Mouse (Mus musculus): ENCODE results near the gene Sowaha. TPM values are rescaled to one million over a fixed set of nuclear protein-coding genes. Genes with fewer than 3 reads are reported as not detected.

Sowaha gene
- total RNA-seq (2021), result 10 to 100 TPM; 59.1 to 81.6 TPM

GRCm38 (mm10) chr11:53479783-53480301 lies at the start of gene Sowaha, which contains the start of gene Gm9945:
TSS of gene Sowaha (minus strand) at chr11:53480274.
TSS of gene Gm9945 (plus strand) at chr11:53480166.
- peak; percentile 74 to 77 for DNase-seq (ENCODE audit: low spot score in 2 of 2)
- intact Hi-C loops (cut with DNase I), result loop anchor here (2.0 to 5.0 kb wide), 2 partner anchors 41 to 102 kb away; no protein-coding TSS in a partner anchor

- peak; percentile 51 to 54 for DNase-seq (ENCODE audit: low spot score in 2 of 2)
- intact Hi-C loops (cut with DNase I), result no loop called here
These were observed 49.1 kb upstream of the Sowaha start for GRCm38 (mm10) chr11:53529253-53529557.

GRCm38 (mm10) chr11:53528397-53529252 lies 48.6 kb upstream of the Sowaha start:
- intact Hi-C loops (cut with DNase I), result no loop called here
- no peak for DNase-seq (ENCODE audit: low spot score in 2 of 2)

- no peak for DNase-seq (ENCODE audit: low spot score in 2 of 2)
- intact Hi-C loops (cut with DNase I), result no loop called here
These were observed 45.4 kb upstream of the Sowaha start for GRCm38 (mm10) chr11:53525461-53525860.

GRCm38 (mm10) chr11:53524905-53525304 lies 44.8 kb upstream of the Sowaha start:
- DNase-seq (ENCODE audit: low spot score in 2 of 2), result no peak
- intact Hi-C loops (cut with DNase I), result no loop called here

- DNase-seq (ENCODE audit: low spot score in 2 of 2), result no peak
- intact Hi-C loops (cut with DNase I), result loop anchor here (2.0 kb wide), 1 partner anchor 53 kb away; the partner anchor contains the start of gene Gm9837
These were observed 43.7 kb upstream of the Sowaha start for GRCm38 (mm10) chr11:53523545-53524405.

GRCm38 (mm10) chr11:53522930-53523329 lies 42.9 kb upstream of the Sowaha start:
- peak; percentile 74 to 76 for DNase-seq (ENCODE audit: low spot score in 2 of 2)
- intact Hi-C loops (cut with DNase I), result loop anchor here (2.0 kb wide), 1 partner anchor 52 kb away; the partner anchor contains the start of gene Gm9837

- no peak for DNase-seq (ENCODE audit: low spot score in 2 of 2)
- intact Hi-C loops (cut with DNase I), result loop anchor here (2.0 kb wide), 1 partner anchor 52 kb away; the partner anchor contains the start of gene Gm9837
These were observed 42.3 kb upstream of the Sowaha start for GRCm38 (mm10) chr11:53522362-53522761.

- no peak for DNase-seq (ENCODE audit: low spot score in 2 of 2)
- intact Hi-C loops (cut with DNase I), result loop anchor here (2.0 kb wide), 2 partner anchors 43 to 51 kb away; partner anchors contain the start of gene Gm9837
These were observed 41.7 kb upstream of the Sowaha start for GRCm38 (mm10) chr11:53521821-53522131.

GRCm38 (mm10) chr11:53521120-53521820 lies 41.2 kb upstream of the Sowaha start:
- DNase-seq (ENCODE audit: low spot score in 2 of 2), result peak in 1 of 2 experiments; percentile 53
- intact Hi-C loops (cut with DNase I), result loop anchor here (2.0 kb wide), 1 partner anchor 42 kb away; no protein-coding TSS in a partner anchor

- DNase-seq (ENCODE audit: low spot score in 2 of 2), result peak; percentile 77 to 86
- intact Hi-C loops (cut with DNase I), result loop anchor here (2.0 kb wide), 1 partner anchor 42 kb away; no protein-coding TSS in a partner anchor
These were observed 40.3 kb upstream of the Sowaha start for GRCm38 (mm10) chr11:53520122-53520978.

GRCm38 (mm10) chr11:53519207-53520121 lies 39.4 kb upstream of the Sowaha start, which contains the start of gene Sept8:
TSS of gene Sept8 (plus strand) at chr11:53519257.
- intact Hi-C loops (cut with DNase I), result loop anchor here (2.0 kb wide), 2 partner anchors 15 to 41 kb away; no protein-coding TSS in a partner anchor
- peak; percentile 72 to 81 for DNase-seq (ENCODE audit: low spot score in 2 of 2)

- no peak for DNase-seq (ENCODE audit: low spot score in 2 of 2)
- intact Hi-C loops (cut with DNase I), result loop anchor here (2.0 kb wide), 1 partner anchor 14 kb away; no protein-coding TSS in a partner anchor
These were observed 38.7 kb upstream of the Sowaha start for GRCm38 (mm10) chr11:53518759-53519158.

- intact Hi-C loops (cut with DNase I), result no loop called here
- no peak for DNase-seq (ENCODE audit: low spot score in 2 of 2)
These were observed 36.9 kb upstream of the Sowaha start for GRCm38 (mm10) chr11:53516775-53517627.

GRCm38 (mm10) chr11:53510351-53510750 lies 30.3 kb upstream of the Sowaha start:
- intact Hi-C loops (cut with DNase I), result no loop called here

GRCm38 (mm10) chr11:53508591-53508990 lies 28.5 kb upstream of the Sowaha start:
- intact Hi-C loops (cut with DNase I), result no loop called here
- no peak for DNase-seq (ENCODE audit: low spot score in 2 of 2)

More at GRCm38 (mm10) chr11:53510351-53510750, 30.3 kb upstream of the Sowaha start:
- no peak for DNase-seq (ENCODE audit: low spot score in 2 of 2)

Data from left cerebral cortex, postnatal 36 days (tissue).